Mouse (Mus musculus) C2C12 (cell line): ENCODE measurements around the gene Hfm1. TPM values are rescaled to one million over a fixed set of nuclear protein-coding genes. Genes with fewer than 3 reads are reported as not detected.
A peak's percentile ranks its signal among the peaks of the same experiment; 100 is the strongest.

ENCODE experiments used
- H3K27me3 ChIP-seq: one replicate; pipeline ENCODE4 v1.6.1; 2011; ENCODE audit not compliant: control insufficient read depth, insufficient read depth, insufficient read length
- H3K36me3 ChIP-seq: one replicate; pipeline ENCODE4 v1.6.1; 2011; ENCODE audit not compliant: control insufficient read depth, insufficient read depth
- H3K4me3 ChIP-seq: one replicate; pipeline ENCODE4 v1.5.1; 2011; ENCODE audit warnings: mild to moderate bottlenecking, control low read depth; ENCODE audit not compliant: poor library complexity, insufficient read depth, severe bottlenecking
- H3K79me2 ChIP-seq: one replicate; pipeline ENCODE4 v1.6.1; 2011; ENCODE audit not compliant: control insufficient read depth, insufficient read depth
- H3K79me3 ChIP-seq: one replicate; pipeline ENCODE4 v1.6.1; 2011; ENCODE audit warnings: low read depth, control low read depth
- H3ac ChIP-seq: one replicate; pipeline ENCODE3; 2011; ENCODE audit warnings: low read depth; ENCODE audit not compliant: control insufficient read depth, insufficient read length
- CEBPB ChIP-seq: IDR thresholded peaks from one replicate; pipeline ENCODE4 v1.6.1; 2011; ENCODE audit warnings: low read depth, mild to moderate bottlenecking, control low read depth, moderate library complexity
- CTCF ChIP-seq: IDR thresholded peaks from one replicate; pipeline ENCODE4 v1.5.1; 2011; ENCODE audit not compliant: control insufficient read depth, insufficient read depth, insufficient read length
- FOSL1 ChIP-seq: IDR thresholded peaks from one replicate; pipeline ENCODE4 v1.8.0; 2011; ENCODE audit warnings: mild to moderate bottlenecking, low read length; ENCODE audit not compliant: poor library complexity, insufficient read depth, severe bottlenecking
- MAX ChIP-seq: IDR thresholded peaks from one replicate; pipeline ENCODE4 v1.6.1; 2011; ENCODE audit warnings: mild to moderate bottlenecking, control low read depth
- MYOD1 ChIP-seq: IDR thresholded peaks from one replicate; pipeline ENCODE4 v1.6.1; 2011; ENCODE audit warnings: low read depth; ENCODE audit not compliant: control insufficient read depth, insufficient read length
- MYOG ChIP-seq: IDR thresholded peaks from one replicate; pipeline ENCODE4 v1.6.1; 2011; ENCODE audit not compliant: control insufficient read depth, insufficient read length; ENCODE audit errors: extremely low read depth
- USF1 ChIP-seq: IDR thresholded peaks from one replicate; pipeline ENCODE4 v1.6.1; 2011; ENCODE audit warnings: low read depth, mild to moderate bottlenecking, control low read depth, moderate library complexity
- polyA plus RNA-seq: library from polyadenylated mRNA; unstranded; fragments of >200 nt; fragmentation: generic; extraction: Trizol; gene quantifications from one replicate; pipeline ENCODE4 v1.2.1, GENCODE M21; 2012; ENCODE audit warnings: missing spikeins

Gene Hfm1
- polyA plus RNA-seq, 1 experiment = not detected

GRCm38 (mm10) chr5:106815923-106816654 lies 110.0 kb downstream of the Hfm1 start:
- no peaks in the 10 kb centered on the region for H3K36me3 ChIP-seq
- TF ChIP-seq MAX = no peak
- no peak for TF ChIP-seq MYOD1
- no peak for TF ChIP-seq CEBPB
- TF ChIP-seq CTCF = no peak
- no peak for TF ChIP-seq MYOG
- no peak for TF ChIP-seq FOSL1
- TF ChIP-seq USF1 = no peak
- H3K27me3 ChIP-seq = no peaks in the 10 kb centered on the region
- H3K79me3 ChIP-seq = no peaks in the 10 kb centered on the region
- no peak overlapping the region for H3K4me3 ChIP-seq
- no peaks in the 10 kb centered on the region for H3K79me2 ChIP-seq
- no peak overlapping the region for H3ac ChIP-seq

GRCm38 (mm10) chr5:106814611-106815010 lies 111.5 kb downstream of the Hfm1 start:
- Histone ChIP-seq H3K79me3 (no peaks in the 10 kb centered on the region), H3K4me3 (no peak overlapping the region), H3ac (no peak overlapping the region), H3K36me3 (no peaks in the 10 kb centered on the region), H3K27me3 (no peaks in the 10 kb centered on the region), H3K79me2 (no peaks in the 10 kb centered on the region)
- TF ChIP-seq MYOG (no peak), FOSL1 (no peak)

- TF ChIP-seq MYOG (no peak), CTCF (peak; percentile 39), USF1 (no peak)
- Histone ChIP-seq H3K4me3 (no peak overlapping the region), H3ac (no peak overlapping the region), H3K79me2 (no peaks in the 10 kb centered on the region), H3K79me3 (no peaks in the 10 kb centered on the region), H3K27me3 (no peaks in the 10 kb centered on the region), H3K36me3 (no peaks in the 10 kb centered on the region)
Observed at GRCm38 (mm10) chr5:106803094-106803493, 123.0 kb downstream of the Hfm1 start.

GRCm38 (mm10) chr5:106801886-106802798 lies 124.0 kb downstream of the Hfm1 start:
- Histone ChIP-seq H3K27me3 (no peaks in the 10 kb centered on the region), H3ac (no peak overlapping the region), H3K79me3 (no peaks in the 10 kb centered on the region), H3K4me3 (no peak overlapping the region), H3K36me3 (no peaks in the 10 kb centered on the region), H3K79me2 (no peaks in the 10 kb centered on the region)
- peak; percentile 85 for TF ChIP-seq CTCF
- no peak for TF ChIP-seq MYOD1

- Histone ChIP-seq H3ac (no peak overlapping the region), H3K79me2 (no peaks in the 10 kb centered on the region), H3K4me3 (no peak overlapping the region), H3K36me3 (no peaks in the 10 kb centered on the region), H3K27me3 (no peaks in the 10 kb centered on the region), H3K79me3 (no peaks in the 10 kb centered on the region)
- TF ChIP-seq MYOD1 = no peak
- TF ChIP-seq FOSL1 = no peak
- no peak for TF ChIP-seq MAX
- no peak for TF ChIP-seq CTCF
- TF ChIP-seq USF1 = no peak
- no peak for TF ChIP-seq MYOG
- TF ChIP-seq CEBPB = no peak
Observed at GRCm38 (mm10) chr5:106801215-106801863, 124.8 kb downstream of the Hfm1 start.
